Mouse (Mus musculus): ENCODE measurements around the gene Sh3rf3.

GRCm38 (mm10) chr10:58944930-58945329 lies 131.8 kb downstream of the Sh3rf3 start:
- TF ChIP-seq CTCF (IDR thresholded peaks at IDR 0.05; ENCODE audit: extremely low read depth, insufficient read length, insufficient replicate concordance, low read depth, low read length) (no peak), POLR2A (IDR thresholded peaks at IDR 0.05; ENCODE audit: low read depth, low read length) (no peak)

Measured in small intestine, adult 2 months (tissue).